Mouse (Mus musculus): ENCODE results near the gene Prickle3.
"Not testable (repeated sequence)": the region's sequence is repeated elsewhere in the genome, so short reads cannot be mapped to it uniquely, and the experiment has no call there.

The Prickle3 gene

DNA sequence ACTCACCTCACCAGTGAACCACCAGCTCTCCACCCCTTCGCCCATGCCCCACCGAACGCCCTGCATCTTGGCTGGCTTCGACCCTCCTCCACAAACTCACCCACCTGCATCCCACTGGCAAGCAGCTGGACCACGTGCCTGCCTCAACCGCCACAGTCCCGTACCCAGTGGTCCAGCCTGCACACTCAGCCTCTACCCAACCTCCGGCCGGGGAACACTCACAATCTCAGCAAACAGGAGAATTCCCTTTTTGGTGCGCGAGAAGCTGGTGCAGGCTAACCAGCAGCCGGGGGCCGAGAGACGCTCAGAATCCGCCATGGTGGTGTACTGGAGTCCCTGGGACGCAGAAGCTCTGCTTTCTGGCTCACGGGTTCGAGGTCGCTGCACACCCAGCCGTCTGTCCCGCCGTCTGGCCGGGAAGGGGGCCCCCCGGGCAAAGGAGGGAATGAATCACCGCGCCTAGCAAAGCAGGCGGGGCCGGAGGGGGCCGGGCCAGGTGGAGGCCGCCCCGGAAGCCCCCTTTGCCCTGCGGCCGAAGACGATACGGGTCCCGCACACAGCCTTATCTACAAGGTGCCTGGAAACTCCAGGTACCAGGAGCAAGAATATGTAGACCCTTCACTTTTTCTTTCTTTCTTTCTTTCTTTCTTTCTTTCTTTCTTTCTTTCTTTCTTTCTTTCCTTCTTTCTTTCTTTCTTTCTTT is 14.0 kb downstream of the Prickle3 start, which contains the start of gene Plp2:
Gene Plp2, minus strand, starts transcription at position 470 of the 703 bp plus-strand sequence.
- peak in 1 of 2 experiments; percentile 25 for DNase-seq (ENCODE audit: low spot score in 2 of 2)

DNA sequence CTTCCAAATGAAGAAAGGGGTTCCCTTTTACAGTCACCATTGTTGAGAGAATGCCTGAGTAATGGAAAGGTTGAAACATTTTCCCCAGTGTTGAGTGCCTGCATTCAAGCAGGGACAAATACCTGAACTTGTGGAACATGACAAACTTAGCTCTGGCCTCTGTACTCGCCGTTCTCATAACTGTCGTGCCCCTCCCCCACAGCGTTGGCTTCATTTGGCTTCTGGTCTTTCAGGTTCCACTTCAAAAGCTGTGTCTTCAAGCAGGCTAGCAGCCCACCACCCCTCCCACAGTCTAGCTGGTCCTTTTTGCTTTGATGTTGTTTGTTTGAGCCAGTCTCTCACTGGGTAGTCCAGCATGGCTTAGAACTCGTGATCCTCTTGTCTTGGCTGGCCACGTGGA is 15.7 kb downstream of the Prickle3 start:
- DNase-seq (ENCODE audit: low spot score in 2 of 2): no peak

DNA sequence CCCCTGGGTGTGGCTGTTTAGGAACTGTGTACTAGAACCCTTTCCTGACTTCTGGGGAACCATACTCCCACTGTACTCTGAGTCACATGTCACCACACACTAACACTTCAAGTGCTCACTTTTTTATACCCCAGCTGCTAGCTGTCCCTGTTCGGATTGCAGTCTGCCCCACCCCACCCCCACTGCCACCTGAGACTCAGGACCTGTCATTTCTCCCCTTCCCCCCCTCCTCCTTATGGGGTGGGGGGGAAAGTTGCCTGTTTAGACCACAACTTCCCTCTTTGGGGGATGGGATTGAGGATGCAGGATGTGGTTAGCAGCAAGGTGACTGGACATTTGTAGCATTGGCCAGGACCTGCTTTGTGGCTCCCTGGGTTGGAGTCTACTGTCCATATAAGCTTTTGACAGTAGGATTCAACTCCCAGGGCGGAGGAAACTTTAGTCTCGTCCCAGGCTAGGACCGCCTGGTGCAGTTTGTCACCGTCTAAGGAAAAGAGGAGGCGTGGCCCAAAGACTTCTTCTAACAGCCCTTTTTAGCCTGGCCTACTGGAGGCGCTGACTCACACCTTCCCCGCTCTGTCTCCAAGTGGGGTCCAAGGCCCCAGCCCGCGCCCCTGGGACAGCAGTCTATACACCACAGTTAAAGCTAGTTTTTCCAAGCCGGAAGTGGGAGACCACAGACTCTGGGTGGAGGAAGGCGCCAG is 16.7 kb downstream of the Prickle3 start:
- DNase-seq (ENCODE audit: low spot score in 2 of 2): no peak

DNA sequence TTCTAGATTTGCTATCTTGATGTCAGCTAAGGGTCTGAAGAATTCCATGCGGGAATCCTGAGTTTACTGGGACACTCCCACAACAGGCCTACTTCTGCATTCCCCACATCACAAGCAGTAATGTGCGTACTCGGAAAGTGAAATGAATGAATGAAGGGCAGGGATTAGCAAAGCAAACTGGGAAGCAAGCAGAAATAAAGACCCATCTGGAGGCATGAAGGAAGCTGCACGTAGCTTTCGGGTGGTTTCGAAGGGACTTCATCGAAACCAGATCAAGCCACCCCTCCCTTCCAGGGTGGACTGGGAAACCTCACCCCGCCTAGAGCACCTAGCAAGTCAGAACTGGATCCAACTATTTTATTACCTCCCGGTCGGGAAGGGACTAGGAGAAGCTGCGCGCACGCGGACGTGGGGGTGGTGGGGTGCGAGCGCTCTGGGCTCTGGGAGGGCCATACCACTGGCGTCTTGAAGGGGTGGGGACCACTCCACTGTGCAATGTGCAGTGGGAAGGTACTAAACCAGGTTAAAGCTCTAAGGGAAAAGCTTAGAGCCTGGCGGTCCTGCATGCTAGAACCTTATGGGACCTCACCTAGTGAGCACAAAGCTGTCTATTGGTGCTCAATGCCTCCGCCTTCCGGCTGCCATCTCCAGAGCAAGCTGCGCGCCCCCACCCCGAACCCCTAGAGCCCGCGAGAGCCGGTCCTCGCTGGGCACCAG is 17.4 kb downstream of the Prickle3 start:
- no peak for DNase-seq (ENCODE audit: low spot score in 2 of 2)

DNA sequence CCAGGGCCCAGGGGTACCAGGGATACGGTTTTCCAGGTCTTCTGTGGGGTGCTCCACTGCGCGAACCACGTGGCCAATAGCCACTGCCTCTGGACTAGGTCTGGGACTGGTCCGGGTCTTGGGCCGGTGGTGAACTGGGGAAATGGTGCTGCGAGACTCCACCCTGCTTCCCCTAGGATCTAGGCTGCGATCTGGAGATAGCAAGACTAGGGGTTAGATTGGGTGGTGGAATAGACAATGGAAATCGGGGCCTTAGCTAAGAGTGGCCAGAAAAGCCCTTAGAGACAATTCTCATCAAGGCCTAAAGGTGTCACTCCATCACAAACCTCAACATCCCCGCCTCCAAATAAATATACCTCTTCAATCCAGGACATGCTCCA is 17.9 kb downstream of the Prickle3 start:
- no peak for DNase-seq (ENCODE audit: low spot score in 2 of 2)

DNA sequence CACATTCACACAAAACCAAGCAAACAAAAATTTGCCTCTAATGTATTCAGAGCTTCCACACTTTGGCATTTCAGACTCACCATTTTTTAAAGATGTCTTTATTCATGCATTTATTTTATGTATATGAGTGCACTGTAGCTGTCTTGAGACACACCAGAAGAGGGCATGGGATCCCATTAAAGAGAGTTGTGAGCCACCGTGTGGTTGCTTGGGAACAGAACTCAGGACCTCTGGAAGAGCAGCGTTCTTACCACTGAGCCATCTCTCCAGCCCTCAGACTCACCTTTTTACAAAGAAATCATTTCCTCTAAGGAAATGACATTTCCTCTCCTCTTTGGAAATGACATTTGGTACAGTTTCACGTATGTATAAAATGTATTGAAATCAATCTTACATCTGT is 21.9 kb downstream of the Prickle3 start:
- no peak for DNase-seq (ENCODE audit: low spot score in 2 of 2)

DNA sequence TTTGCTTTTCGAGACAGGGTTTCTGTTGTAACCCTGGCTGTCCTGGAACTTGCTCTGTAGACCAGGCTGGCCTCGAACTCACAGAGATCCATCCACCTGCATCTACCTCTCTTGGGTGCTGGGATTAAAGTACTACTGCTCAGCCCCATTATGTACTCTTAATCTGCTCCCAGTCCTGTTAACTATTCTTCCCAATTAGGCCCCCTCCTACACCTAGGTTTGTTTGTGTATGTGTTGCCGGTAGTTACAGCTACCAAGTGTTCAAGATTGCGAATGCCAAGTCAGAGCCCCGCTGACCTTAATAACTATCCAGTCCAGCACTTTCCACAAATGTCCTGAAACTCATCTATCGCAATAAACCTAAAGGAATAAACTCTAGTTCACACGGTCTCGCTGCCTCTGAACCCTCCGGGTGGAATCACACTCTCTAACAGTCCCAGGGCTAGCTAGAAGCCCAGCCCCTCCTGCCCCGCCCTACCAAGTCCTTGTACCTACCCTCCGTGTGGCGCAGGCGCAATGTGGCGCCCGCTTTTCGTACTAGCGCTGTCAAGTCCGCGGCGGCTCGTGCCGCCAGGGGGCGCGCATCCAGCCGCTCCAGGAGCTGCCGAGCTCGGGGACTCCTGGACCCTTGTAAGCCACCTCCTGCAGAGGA is 22.5 kb downstream of the Prickle3 start:
- peak; percentile 50 to 84 for DNase-seq (ENCODE audit: low spot score in 2 of 2)

DNA sequence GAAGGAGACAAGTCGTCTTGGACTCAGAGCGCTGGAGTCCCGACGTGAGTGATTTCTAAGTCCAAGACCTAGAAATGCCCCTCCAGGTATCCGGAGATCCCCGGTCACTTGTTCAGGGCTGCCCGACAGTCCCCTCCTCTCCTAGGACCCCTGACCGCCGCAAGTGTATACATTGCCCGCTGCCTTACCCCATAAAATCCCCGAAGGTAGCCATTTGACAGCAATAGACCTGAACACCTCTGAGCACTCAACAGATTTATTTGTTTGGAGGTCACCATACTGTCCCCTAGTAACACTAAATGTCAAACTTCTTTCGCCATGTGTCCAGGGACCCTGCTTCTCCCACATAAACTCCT is 23.0 kb downstream of the Prickle3 start:
- DNase-seq (ENCODE audit: low spot score in 2 of 2): no peak

DNA sequence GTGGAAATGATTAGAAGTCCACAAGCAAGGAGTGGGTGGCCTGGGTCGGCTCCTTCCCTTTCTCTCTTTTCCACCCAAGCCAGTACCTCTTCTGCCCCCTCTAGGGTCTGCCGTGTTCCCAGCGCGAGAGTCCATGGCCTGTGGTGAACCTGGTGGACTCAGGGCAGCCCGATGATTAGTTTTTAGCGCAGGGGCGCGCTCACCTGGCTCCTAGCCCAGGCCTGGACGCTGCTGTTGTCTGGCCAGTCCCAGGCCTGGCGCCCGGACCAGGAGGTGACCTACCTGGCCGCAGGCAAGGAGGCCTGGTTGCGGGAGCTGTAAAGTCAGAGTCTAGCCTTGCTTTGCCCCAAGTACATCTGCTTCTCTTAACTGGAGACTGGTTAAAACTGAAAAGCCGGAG is 23.8 kb downstream of the Prickle3 start, which contains the start of gene Magix:
Gene Magix, minus strand, starts transcription at position 388 of the 400 bp plus-strand sequence.
- no peak for DNase-seq (ENCODE audit: low spot score in 2 of 2)

DNA sequence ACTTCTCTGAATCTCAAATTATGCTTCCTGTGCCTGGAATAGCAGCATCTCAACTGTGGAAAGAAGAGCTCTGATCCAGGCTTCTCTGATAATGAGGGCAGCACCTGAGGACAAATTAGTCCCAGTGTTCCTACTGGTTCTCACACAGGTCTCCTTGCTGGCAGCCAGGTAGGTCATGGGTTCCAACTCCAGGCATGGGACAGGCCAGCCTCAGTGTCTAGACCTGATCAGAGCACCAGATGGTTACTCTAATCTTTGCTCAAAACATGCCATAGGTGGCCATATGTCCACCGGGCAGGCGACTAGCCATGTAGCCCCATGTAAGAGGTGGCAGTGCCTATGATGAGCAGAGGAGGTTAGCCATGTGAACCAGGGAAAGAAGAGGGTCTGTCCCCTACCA is 31.3 kb downstream of the Prickle3 start:
- DNase-seq (ENCODE audit: low spot score in 2 of 2): no peak

DNA sequence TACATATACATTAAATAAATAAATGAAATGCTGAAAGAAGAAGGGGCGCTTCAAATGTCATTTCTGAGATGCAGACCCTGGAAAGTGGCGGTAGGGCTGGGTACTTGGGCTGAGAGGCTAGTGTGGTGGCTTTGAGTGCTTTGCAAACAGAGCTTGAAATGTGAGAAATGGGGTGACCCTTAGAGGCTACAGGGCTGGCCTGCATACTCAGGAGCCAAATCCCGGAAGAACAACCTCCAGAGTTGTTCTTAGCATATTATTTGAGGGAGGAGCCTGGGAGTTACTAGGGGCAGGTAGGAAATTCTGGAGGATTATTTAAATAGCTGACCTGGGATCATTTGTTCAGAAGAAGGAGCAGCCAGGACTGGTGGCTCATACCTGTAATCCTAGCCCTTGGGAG is 33.4 kb downstream of the Prickle3 start:
- DNase-seq (ENCODE audit: low spot score in 2 of 2): no peak

DNA sequence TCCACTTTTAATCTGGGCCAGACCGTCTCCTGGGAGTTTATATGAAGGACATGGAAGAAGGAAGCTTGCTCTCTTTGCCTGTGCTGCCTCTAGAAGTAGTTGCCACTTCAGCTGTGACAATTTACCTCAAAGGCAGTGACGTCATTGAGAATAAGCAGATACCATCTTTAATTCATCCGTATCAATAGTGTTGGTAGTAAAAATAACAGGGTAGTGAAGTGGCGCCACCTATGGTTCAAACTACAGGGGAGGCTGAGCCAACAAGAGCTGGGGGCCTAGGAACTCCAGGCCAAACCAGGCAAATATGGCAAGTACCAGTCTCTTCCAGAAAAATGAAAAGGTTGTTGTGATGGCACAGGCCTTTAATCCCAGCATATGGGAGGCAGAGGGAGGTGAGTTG is 35.8 kb downstream of the Prickle3 start:
- DNase-seq (ENCODE audit: low spot score in 2 of 2): no peak

DNA sequence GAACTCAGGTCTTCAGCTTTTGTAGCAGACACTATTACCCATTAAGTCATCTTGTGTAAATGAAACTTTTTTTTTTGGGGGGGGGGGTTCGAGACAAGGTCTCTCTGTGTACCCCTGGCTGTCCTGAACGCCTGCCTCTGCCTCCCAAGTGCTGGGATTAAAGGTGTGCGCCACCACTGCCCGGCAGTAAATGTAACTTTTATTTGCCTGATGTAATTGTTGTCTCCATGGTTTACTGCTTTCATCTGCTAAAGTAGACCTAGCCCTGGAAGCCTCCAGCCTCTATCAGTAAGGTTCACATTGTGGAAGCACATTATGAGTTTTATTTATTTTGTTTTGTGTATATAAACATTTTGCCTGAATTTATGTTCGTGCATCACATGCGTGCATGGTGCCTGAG is 39.5 kb downstream of the Prickle3 start:
- no peak for DNase-seq (ENCODE audit: low spot score in 2 of 2)

DNA sequence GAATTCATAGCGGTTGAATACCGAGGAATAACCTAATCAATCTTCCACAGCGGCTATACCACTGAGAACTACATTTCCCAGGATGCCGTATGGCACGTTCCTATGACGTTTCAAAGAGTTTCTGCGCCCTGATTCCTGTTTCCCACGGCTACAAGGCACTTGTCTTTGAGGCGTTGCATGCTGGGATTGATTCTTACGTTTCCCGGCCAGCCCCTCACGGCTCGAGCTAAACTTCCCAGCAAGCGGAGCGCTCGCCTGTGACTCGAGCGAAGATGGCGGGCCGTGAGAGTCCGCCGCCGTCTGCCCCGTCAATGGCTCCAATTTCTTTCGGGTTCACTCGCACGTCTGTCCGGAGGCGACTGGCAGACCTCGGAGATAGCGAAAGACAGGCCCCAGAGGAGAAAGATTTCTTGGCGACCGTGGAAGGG is 39.9 kb downstream of the Prickle3 start, which contains the start of gene Gpkow:
Gene Gpkow, plus strand, starts transcription at position 178 of the 428 bp plus-strand sequence.
- DNase-seq (ENCODE audit: low spot score in 2 of 2): peak; percentile 25 to 62

DNA sequence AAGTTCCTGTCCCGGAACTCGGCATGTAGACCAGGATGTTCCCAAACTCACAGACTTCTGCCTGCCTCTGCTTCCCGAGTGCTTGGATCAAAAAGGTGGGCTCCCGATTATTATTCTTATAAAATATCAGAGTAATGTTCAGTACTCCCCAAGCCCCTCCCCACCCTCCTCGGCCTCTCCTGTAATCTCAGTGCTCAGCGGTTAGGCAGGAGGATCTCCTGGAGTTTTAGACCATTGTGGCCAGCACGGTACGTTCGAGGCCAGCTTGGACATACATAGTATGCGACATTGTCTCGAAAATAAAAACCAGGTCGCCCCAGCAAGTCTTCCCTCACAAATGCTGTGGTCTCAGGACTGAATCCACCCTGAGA is 56.7 kb downstream of the Prickle3 start:
- DNase-seq (ENCODE audit: low spot score in 2 of 2): not testable (repeated sequence)

DNA sequence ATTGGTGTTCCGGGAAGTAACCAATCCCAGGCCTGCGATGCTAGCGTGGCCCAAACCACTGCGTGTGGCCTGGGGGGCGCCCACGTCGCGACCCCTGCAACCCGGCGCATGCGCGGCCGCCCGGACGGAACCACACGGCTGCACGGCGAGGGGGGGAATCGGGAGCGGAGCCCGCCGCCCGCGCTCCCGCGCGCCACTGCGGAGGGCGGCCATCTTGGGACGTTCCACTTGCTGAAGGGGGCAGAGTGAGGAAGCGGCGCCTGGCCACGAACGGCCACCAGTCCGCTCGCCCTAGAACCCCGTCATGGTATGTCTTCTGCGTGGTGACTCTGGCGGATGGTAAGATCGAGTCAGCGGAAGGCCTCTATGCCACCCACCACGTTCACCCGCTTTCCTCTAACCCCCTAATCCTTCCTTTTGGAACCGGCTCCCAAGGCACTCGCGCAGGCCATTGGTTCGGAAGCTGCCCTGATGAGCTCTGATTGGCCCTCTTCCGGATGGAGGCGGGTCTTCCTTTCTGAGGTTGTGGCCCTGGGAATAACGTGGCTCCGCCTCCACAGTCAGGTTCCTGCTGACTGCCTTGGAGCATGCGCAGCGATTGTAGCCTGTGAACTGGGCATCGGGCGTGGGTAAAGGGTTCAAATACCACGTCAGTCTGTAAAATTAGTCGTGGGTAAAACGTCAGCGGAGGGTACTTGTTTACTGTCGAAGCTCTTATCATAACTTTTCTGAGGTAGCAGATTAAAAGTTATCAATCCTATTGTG is 57.3 kb downstream of the Prickle3 start, which contains the start of gene Wdr45:
Gene Wdr45, plus strand, starts transcription at position 199 of the 765 bp plus-strand sequence.
- peak; percentile 66 to 88 for DNase-seq (ENCODE audit: low spot score in 2 of 2)

DNA sequence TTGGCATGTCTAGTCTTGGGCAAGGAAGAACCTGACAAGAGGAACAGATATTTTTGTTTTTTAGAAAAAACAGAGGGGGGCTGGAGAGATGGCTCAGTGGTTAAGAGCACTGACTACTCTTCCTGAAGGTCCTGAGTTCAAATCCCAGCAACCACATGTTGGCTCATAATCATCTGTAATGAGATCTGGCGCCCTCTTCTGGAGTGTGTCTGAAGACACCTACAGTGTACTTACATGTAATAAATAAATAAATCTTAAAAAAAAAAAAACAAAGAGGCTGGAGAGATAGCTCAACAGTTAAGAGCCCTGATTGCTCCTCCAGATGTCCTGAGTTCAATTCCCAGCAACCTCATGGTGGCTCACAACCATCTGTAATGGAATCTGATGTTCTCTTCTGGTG is 59.0 kb downstream of the Prickle3 start:
- not testable (repeated sequence) for DNase-seq (ENCODE audit: low spot score in 2 of 2)

Measured in cerebellum, postnatal 4 days (tissue).